Mouse (Mus musculus) ES-E14 (cell line): ENCODE data around the gene Peak1. TPM values are rescaled to one million over a fixed set of nuclear protein-coding genes. Genes with fewer than 3 reads are reported as not detected.

Source experiments
- DNase-seq: peaks from one replicate; pipeline ENCODE4 v3.0.0-alpha.2; 2013; ENCODE audit warnings: low read depth, low spot score
- H3K27ac ChIP-seq: 2 replicates; pipeline ENCODE4 v1.5.1; 2012; ENCODE audit warnings: low read depth, mild to moderate bottlenecking, low read length, moderate library complexity, mixed read lengths; ENCODE audit not compliant: poor library complexity, insufficient read depth, severe bottlenecking
- H3K36me3 ChIP-seq: 2 replicates; pipeline ENCODE4 v1.6.1; 2012; ENCODE audit warnings: mild to moderate bottlenecking, low read length, moderate library complexity, mixed read lengths; ENCODE audit not compliant: control insufficient read depth, poor library complexity, insufficient read depth, severe bottlenecking
- H3K4me1 ChIP-seq, 2 experiments: fragments of 150-350 bp in 1 of 2; sonication (generic) in 1 of 2; 2 replicates each; pipeline ENCODE4 v1.6.1; 2012; ENCODE audit warnings: low read length in 2 of 2, mild to moderate bottlenecking in 1 of 2, mixed read lengths in 1 of 2; ENCODE audit not compliant: control insufficient read depth in 2 of 2, insufficient read depth in 2 of 2, poor library complexity in 1 of 2
- H3K4me3 ChIP-seq, 2 experiments: fragments of 150-350 bp in 1 of 2; sonication (generic) in 1 of 2; 2 replicates each; pipeline ENCODE4 v1.5.1; 2012; ENCODE audit warnings: low read length in 2 of 2, low read depth in 1 of 2, mild to moderate bottlenecking in 1 of 2, mixed read lengths in 1 of 2; ENCODE audit not compliant: insufficient read depth in 1 of 2, poor library complexity in 1 of 2, severe bottlenecking in 1 of 2
- H3K9ac ChIP-seq: 2 replicates; pipeline ENCODE4 v1.6.1; 2012; ENCODE audit warnings: low read depth, mild to moderate bottlenecking, low read length, mixed read lengths; ENCODE audit not compliant: poor library complexity, insufficient read depth, severe bottlenecking
- H3K9me3 ChIP-seq: fragments of 150-350 bp; sonication (generic); 2 replicates; pipeline ENCODE4 v1.6.1; 2012; ENCODE audit warnings: low read depth, mild to moderate bottlenecking, low read length; ENCODE audit not compliant: control insufficient read depth, insufficient read depth
- CHD2 ChIP-seq: IDR thresholded peaks from 2 replicates; pipeline ENCODE4 v1.6.1; 2014; ENCODE audit warnings: mild to moderate bottlenecking, low read depth, low read length, inconsistent platforms
- HCFC1 ChIP-seq: IDR thresholded peaks from 2 replicates; pipeline ENCODE4 v1.6.1; 2012; ENCODE audit warnings: low read length, inconsistent platforms, borderline replicate concordance; ENCODE audit not compliant: insufficient read depth
- MAFK ChIP-seq: IDR thresholded peaks from 2 replicates; pipeline ENCODE4 v1.6.1; 2014; ENCODE audit warnings: mild to moderate bottlenecking, low read depth, low read length, inconsistent platforms; ENCODE audit not compliant: insufficient read depth
- ZC3H11A ChIP-seq: IDR thresholded peaks from 2 replicates; pipeline ENCODE4 v1.6.1; 2012; ENCODE audit warnings: low read depth, mild to moderate bottlenecking, inconsistent platforms, low read length, borderline replicate concordance
- ZNF384 ChIP-seq: IDR thresholded peaks from 2 replicates; pipeline ENCODE4 v1.6.1; 2012; ENCODE audit warnings: low read depth, low read length, inconsistent platforms
- in situ Hi-C, 2 experiments: fragments of 600-800 bp; cut with MboI; formaldehyde crosslinking; loops; one replicate each; pipeline ENCODE4 v1.15.1; 2025; ENCODE audit warnings: low sequenced_read_pairs in 2 of 2, inconsistent platforms in 1 of 2; ENCODE audit not compliant: unreplicated experiment in 2 of 2
- total RNA-seq: library from RNA; depleted of rRNA; stranded (reverse); fragments of 300-350 nt; gene quantifications from 2 replicates; pipeline ENCODE4 v1.2.3, GENCODE M21; 2012

Gene Peak1
- total RNA-seq, 1 experiment: 14.5 TPM

DNA sequence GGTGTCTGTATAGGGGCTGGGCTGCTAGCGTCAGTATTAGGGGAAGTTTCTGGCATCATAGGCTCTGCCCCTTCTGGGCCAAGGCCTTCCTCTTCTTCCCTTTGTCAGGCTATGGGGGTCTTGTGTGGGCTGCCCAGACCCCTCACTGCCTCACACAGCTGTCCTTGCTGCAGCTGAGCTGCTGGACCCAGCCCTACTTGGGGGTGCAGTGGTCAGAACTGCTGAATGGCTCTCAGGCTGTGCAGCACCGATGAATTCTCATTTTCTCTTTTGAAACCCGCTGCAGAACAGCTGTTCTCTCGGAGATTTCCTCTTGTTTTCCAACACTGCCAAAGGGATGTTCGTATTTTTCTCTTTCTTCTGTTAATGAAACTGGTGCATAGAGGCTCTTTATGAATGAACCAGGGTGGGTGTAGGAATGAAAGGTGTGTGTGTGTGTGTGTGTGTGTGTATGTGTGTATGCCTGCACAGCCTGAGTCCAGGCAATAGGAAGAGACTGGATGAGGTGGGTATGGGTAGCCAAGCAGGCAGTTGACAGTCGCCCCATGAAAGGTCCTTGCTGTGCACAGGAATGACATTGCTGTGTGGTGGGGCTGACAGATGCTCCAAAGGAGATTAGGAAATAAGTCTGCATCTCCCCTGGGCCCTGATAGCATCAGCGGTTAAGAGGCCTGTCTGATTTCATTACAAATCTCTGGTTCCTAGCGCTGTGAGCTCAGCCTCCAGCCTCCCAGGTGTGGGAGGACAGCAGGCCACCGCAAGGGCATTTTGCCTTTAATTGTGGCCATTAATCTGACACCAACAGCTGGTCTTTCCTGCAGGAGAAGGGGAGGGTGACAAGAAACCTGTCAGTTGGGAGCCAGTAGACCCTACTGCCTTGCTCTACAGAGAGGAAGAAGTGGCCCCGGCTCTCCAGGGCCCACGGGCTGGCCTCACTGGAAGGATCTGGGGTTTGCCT is 226.1 kb downstream of the Peak1 start:
- in situ Hi-C loops: no loop called here
- Histone ChIP-seq H3K4me3 (no peak overlapping the region), H3K27ac (no peak overlapping the region), H3K4me1 (no peaks in the 10 kb centered on the region), H3K36me3 (no peaks in the 10 kb centered on the region), H3K9me3 (no peaks in the 10 kb centered on the region), H3K9ac (no peak overlapping the region)
- no peak for TF ChIP-seq MAFK
- TF ChIP-seq ZNF384: no peak
- TF ChIP-seq HCFC1: no peak
- TF ChIP-seq ZC3H11A: no peak
- TF ChIP-seq CHD2: no peak
- no peak for DNase-seq

DNA sequence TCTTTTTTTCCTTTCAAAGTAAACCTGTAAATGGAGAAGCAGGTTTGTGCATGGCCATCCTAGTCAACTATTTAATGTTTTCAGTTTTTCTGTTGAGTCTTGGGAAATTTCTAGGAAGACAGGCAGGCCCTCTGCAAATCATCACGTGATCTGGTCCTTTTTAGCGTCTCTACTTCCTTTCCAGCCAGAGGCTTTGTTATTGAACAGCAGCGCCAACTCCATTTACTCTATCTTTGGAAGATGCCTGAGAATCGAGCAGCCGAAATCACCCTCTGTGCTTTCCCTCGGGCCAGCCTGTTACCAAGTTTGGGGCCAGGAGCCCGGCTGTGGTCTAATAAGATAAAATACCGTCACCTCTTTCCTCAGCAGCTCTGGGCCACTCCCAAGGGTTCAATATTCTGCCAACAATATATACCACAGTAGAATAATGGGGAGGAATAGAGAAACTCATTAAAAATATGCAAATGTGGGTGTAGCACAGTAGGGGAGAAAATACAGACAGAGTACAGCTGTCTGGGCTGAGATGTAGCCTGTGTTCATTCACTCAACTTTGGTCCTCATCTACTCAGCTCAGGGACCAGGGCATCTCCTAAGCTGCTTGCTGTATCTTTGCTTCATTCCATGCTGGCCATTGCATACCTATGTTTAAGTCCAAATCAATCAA is 237.6 kb downstream of the Peak1 start:
- Histone ChIP-seq H3K36me3 (no peaks in the 10 kb centered on the region), H3K4me1 (peaks cover 0 to 2% of the 10 kb centered on the region in 2 experiments; a peak in 2 of 4 replicates), H3K27ac (no peak overlapping the region), H3K9ac (no peak overlapping the region), H3K9me3 (no peaks in the 10 kb centered on the region), H3K4me3 (no peak overlapping the region)
- in situ Hi-C loops: no loop called here
- DNase-seq: no peak
- TF ChIP-seq ZNF384: no peak
- TF ChIP-seq HCFC1: no peak
- TF ChIP-seq MAFK: no peak
- no peak for TF ChIP-seq CHD2
- TF ChIP-seq ZC3H11A: no peak

GRCm38 (mm10) chr9:56179416-56180117 is 238.3 kb downstream of the Peak1 start:
- no peak overlapping the region for H3K4me3 ChIP-seq
- no peaks in the 10 kb centered on the region for H3K9me3 ChIP-seq
- in situ Hi-C loops: no loop called here
- no peak for DNase-seq
- no peak overlapping the region for H3K9ac ChIP-seq
- H3K27ac ChIP-seq: no peak overlapping the region
- peaks cover 0 to 2% of the 10 kb centered on the region in 2 experiments; a peak in 2 of 4 replicates for H3K4me1 ChIP-seq
- TF ChIP-seq ZC3H11A: 0 out of 2 replicates have a peak, but pooled peaks have one; percentile 13
- TF ChIP-seq CHD2: no peak
- H3K36me3 ChIP-seq: no peaks in the 10 kb centered on the region

DNA sequence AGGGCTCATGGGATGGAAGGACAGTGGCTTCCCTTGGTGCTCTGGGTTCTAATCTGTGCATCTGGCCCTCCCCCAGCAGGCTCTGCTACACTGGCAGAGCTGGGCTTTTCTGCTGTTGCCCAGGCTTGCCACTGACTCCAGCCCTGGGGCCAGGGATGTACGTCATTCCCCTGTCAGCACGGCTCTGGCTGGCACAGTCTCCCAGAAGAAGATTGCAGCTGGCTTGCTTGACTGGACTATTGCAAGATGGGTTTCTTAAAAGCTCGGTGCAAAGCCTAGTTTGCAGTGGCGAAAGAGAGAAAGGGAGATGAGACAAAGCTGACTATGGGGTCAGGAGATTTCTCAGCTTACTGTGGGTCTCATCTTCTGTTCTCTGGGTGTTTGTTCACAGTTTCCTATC is 240.5 kb downstream of the Peak1 start:
- no peak for TF ChIP-seq MAFK
- TF ChIP-seq HCFC1: no peak
- TF ChIP-seq ZNF384: no peak
- no peak for TF ChIP-seq CHD2
- TF ChIP-seq ZC3H11A: no peak
- in situ Hi-C loops: no loop called here
- no peaks in the 10 kb centered on the region for H3K36me3 ChIP-seq

More for the DNA sequence above, 240.5 kb downstream of the Peak1 start:
- H3K27ac ChIP-seq: no peak overlapping the region
- peaks cover 0 to 2% of the 10 kb centered on the region in 2 experiments; a peak in 2 of 4 replicates for H3K4me1 ChIP-seq
- DNase-seq: no peak
- no peaks in the 10 kb centered on the region for H3K9me3 ChIP-seq
- no peak overlapping the region for H3K4me3 ChIP-seq
- H3K9ac ChIP-seq: no peak overlapping the region
